Mouse (Mus musculus): ENCODE measurements at regions not wholly inside any gene's neighbourhood (a gene's known extent, or its start where the extent isn't known, plus 50 kb on each side); places are given as distances from the start of the nearest gene placed in this dataset.

GRCm38 (mm10) chr17:84111787-84112370, 75.9 kb downstream of the Zfp36l2 start:
- TF ChIP-seq POLR2A (IDR thresholded peaks at IDR 0.05; ENCODE audit: low read depth, low read length) (no peak; the same call in none of the 2 replicates), CTCF (IDR thresholded peaks at IDR 0.05; ENCODE audit: borderline replicate concordance, insufficient read depth, low read length) (no peak)

Measured in embryonic fibroblast, embryonic 13.5 days (primary cell).